Mouse (Mus musculus) frontal cortex, postnatal 25 days (tissue): ENCODE measurements around the gene Cavin4.
"Not testable (repeated sequence)": the region's sequence is repeated elsewhere in the genome, so short reads cannot be mapped to it uniquely, and the experiment has no call there.

Source experiments
- DNase-seq, 2 experiments: peaks; one replicate each; pipeline ENCODE4 v3.0.0; 2022; ENCODE audit warnings: low spot score in 2 of 2

Cavin4 gene

DNA sequence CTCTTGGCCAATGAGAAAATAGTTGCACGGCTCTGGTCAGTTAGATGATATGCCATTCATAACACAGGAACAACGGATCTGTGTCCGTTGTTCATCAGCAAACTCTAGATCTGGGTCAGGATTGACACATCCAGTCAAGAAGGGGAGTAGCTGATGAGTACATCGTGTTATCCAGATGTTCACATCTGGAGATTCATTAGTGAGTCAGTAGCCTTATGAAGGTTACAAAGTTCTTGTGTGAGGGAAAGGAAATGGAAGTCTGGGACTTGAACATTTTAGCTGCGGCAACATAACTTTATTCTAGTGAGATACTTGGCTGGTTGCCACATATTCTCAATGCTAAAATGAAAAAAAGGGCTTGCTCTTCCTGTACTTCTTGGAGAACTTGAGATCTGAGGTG is 9.6 kb downstream of the Cavin4 start:
- DNase-seq, result no peak

DNA sequence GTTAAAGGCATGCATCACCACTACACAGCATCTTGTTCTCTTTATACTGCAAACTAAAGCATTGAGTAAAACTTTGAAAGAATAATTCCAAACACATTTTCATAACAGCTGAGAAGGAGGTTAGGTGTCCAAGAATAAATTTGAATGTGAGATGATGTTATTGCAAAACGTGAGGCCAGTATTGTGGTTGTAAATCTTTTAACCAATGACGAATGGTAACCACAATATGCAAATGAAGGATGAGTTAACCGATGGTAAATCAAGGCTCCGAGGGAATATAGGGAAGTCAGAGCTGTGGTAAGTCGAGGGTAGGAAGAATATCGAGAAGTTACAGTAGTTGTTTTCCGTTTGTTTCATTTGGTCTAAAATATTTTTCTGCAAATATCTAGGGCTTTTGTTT is 11.1 kb downstream of the Cavin4 start:
- no peak for DNase-seq

DNA sequence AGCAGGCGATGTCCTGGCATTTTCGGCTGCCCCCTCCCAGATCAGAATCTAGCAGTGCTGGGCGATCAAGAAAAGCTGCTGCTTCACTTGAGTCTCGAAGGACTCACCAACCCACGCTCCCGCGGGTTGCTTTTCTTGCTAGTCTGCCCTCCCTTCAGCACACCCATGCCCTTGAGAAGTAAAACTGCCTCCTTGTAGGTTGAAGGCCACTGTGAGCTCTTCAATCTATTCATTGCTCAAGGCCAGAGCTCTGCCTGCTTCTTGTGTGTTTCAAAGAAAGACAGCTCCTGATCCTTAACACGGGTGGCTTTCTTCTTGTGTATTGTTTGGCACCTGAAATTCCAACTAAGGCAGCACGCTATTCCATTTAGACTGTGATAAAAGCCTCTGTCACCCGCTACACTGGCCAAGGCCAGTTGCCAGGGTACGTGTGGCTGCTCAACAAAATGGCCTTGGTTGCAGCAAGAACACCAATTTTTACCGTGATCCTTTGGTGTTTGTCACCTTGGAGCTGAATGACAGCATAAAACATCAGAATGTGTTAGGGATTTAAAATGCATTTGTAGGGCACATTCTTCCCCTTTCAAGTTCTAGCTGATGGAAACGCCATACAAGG is 13.4 kb downstream of the Cavin4 start:
- DNase-seq, result no peak

DNA sequence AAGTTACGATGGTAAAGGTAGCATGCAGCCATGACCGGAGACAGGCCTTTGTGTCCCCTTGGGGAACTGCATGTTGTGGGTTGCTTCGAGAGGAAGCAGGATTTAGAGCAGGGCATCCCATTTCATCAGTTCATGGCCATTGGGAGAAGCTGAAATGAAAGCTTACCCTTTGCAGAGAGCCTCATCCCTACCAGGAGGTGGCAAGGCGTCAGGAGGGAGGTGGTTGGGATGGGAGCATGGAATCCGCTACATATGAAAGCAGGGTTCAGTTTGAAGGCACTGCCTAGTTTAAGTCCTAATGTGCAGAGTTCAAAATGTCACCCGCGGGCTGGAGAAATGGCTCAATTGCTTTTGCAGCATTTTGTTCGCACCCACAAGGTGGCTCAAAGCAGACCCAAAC is 14.0 kb downstream of the Cavin4 start:
- no peak for DNase-seq

DNA sequence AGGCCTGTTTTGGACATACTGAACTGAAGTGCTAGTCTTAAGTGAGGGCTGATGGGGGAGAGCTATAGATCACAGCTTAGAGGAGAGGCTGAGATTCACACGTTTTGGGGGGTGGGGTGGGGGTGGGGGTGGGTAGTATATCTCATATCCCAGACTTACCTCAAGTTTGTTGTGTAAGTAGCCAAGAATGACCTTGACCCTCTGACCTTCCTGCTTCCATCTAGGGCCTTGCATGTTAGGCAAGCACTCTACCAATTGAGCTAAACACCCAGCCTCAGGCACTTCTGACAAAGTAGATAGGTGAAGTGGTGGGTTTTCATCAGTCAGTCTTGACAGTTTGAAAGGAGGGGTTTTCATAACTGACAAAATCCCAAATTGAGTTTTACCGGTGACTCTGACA is 14.5 kb downstream of the Cavin4 start:
- no peak for DNase-seq

- no peak for DNase-seq
Observed at GRCm38 (mm10) chr4:48678793-48679192, 15.5 kb downstream of the Cavin4 start.

GRCm38 (mm10) chr4:48679728-48680127 is 16.4 kb downstream of the Cavin4 start:
- not testable (repeated sequence) for DNase-seq

DNA sequence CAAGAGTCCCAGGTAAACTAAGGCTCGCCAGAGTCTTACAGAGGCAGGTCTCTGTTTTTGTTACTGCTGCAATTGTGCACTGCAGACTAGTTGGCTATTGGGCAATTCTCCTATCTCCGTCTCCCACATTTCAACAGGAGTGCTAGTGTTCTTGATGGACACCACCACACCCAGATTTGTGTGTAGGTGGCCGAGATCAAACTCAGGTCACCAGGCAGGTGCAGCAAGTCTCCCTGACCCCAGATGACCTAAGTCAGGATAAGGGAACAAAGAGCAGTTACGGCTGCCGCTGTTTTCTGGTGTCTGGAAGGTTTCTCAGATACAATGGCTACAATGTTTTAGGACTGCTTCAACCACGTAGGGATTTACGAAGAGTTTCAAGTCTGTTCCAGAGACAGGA is 16.9 kb downstream of the Cavin4 start:
- DNase-seq, result no peak

GRCm38 (mm10) chr4:48680648-48681343 is 17.5 kb downstream of the Cavin4 start:
- DNase-seq, result no peak

DNA sequence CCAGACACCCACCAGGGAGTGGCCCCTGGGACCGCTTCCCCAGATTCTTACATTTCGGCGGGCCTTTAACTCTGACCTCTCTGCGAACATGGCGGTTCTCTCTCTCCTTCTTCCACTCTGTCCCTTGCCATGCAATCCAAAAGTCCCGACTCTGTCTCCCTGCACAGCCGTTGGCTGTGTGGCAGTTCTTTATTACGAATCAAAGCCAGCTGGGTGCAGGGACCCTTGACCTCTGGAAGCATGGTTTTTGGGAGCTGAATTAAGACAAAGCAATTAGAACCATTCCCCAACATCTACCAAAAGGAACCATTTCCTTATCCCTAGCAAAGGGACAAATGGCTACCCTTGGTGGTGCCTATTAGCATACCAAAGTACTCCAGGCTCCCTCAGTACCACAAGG is 19.8 kb downstream of the Cavin4 start:
- no peak for DNase-seq

DNA sequence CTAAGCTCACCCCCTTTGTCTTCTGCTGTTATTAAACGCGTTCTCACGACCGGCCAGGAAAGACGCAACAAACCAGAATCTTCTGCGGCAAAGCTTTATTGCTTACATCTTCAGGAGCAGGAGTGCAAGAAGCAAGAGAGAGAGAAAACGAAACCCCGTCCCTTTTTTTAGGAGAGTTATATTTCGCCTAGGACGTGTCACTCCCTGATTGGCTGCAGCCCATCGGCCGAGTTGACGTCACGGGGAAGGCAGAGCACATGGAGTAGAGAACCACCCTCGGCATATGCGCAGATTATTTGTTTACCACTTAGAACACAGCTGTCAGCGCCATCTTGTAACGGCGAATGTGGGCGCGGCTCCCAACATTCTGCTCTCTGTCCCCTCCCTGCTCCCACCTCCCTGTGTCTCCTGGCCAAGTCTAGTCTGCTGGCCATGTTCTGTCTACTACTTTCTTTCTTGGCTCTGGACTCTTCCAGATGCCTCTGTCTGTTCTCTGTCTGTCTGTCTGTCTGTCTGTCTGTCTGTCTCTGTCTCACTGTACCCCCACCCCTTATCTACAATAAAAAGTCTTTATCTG is 20.4 kb downstream of the Cavin4 start:
- DNase-seq, result not testable (repeated sequence)

DNA sequence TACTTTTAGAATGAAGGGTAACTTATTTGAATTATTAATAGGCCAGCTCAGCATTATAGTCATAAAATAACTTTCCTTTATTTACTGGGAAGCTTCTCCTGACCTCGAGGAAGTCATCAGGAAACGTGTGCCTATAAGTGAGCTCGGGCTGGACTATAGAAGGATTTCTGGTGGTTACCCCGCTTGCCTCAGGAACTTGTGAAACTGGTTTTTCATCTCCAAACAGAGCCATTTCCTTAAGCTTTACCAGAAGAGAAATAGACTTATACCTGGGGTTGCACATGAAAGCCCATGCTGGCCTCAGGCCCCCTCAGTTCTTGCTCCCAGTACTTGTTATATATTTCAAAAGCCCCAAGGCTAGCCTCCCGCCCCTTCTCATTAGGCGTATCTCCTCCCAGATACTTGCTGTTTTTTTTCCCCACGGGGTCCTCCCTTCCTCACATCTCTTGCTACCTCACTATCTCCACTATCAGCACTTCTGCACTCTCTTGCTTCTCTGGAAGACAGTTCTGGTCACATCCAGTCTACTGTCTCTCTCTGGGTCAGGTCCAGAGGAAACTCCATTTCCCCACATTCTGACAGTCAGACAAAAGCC is 21.4 kb downstream of the Cavin4 start:
- DNase-seq, result no peak

DNA sequence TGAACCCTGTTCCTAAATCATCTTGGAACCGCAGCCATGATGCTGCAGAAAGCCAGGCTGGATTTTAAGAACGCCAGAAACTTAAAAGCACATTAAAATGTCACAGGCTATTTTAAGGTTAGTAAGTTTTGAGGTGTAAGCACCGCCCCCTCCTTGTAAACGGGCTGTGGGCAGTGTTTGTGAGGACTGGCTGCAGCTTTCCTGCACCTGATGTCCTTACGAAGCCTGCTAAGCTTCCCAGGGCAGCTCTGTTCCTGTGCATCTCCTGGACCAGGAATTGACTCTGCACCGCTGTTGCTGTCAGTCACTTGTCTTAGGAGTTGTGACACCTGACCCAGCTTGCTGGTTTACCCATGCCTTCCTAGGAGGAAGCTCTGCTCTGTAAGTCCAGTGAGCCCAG is 24.8 kb downstream of the Cavin4 start:
- DNase-seq, result no peak

DNA sequence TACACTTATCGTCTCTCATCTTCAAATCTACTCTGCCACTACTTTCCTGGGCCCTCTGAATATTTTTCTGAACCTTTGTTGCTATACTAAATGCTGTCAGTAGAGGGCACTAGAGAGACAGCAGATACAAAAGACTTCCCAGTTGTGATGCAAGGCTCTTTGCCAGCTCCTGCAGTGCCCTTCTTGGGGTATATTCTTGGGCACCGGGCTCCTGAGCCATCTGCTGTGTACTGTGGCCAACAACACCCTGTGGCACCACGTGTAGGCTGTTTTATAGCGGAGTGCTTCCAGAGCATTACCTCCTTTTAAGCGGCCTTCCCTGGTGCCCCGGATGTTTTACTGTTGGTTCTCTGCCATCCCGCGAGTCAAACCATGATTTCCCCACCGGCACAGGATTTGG is 27.3 kb downstream of the Cavin4 start:
- peak in 1 of 2 experiments; percentile 25 for DNase-seq

GRCm38 (mm10) chr4:48691793-48692437 is 28.6 kb downstream of the Cavin4 start:
- peak; percentile 42 to 59 for DNase-seq

- no peak for DNase-seq
Observed at GRCm38 (mm10) chr4:48692736-48693292, 29.5 kb downstream of the Cavin4 start.

- DNase-seq, result no peak
Observed at GRCm38 (mm10) chr4:48696706-48697105, 33.4 kb downstream of the Cavin4 start.

DNA sequence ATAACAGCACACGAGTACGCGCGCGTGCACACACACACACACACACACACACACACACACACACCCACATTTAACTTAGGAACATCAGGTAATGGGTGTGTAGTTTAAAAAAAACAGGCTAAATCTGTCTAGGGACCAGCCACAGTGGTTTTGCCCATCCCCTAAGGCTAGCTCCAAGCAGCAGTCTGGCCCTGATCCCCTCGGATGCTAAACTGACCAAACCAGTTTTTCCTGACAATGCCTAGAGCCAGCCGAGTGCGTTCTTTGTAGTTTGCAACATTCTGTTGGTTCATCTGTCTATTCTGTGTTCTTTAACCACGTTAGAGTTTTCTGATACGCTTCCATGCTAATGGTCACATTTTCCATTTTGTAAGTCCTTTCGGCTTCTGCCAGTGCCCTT is 34.0 kb downstream of the Cavin4 start:
- DNase-seq, result no peak

DNA sequence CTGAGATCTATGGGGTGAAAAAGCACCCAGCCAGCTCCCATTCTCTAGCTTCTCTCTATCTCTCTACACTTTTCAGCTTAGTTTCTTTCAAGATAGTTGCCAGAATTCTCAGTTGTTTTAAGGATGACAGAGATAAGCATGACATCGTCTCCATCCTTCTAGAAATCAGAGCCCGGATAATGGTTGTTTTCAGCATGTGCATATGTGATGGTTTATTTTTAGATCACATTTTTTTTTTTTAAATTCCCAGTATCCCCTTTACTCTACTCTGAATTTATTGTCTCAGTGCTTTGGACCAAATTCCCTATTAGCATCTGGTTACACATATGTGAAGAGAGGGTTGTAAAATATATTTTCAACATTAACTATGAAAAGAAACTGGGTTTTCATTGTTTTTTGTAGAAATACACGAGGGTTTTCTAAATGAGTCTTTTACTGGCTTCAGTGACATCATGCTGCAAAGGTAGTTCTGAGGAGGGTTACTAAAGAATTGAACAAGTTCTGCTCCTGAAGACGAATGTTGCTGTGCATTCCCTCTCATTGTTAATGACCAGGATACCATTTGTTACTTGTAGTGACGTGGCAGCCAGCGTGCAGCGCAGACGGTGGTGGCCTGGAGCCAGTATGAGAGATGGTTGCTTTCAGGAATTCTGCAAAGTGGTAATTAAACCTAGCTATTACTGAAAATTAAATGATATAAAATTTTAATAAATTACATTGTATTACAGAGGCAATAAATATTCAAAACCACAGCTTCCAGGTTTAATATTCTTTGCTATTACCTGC is 52.7 kb downstream of the Cavin4 start:
- DNase-seq, result no peak

DNA sequence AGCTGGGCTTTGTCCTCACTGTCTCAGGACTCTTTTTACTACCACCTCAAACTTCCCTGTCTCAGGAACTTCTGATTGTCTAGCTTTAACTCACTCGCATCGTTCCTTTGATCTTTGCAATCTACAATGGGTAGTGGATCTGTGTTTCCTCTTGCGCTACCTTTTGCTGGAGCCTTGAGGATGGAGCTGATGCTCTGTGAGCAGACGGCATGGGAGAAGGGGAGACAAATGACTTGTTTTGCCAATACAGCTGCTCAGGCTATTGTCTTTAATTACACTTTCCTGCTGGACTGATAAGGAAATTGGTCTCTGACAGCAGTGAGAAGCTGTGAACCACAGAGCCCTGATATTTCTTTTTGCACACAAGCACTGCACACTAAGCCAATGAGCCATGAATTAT is 53.5 kb downstream of the Cavin4 start:
- no peak for DNase-seq
